Mouse (Mus musculus): ENCODE data around the gene Slc44a4. TPM values are rescaled to one million over a fixed set of nuclear protein-coding genes. Genes with fewer than 3 reads are reported as not detected.
"Not testable (repeated sequence)": the region's sequence is repeated elsewhere in the genome, so short reads cannot be mapped to it uniquely, and the experiment has no call there.

The Slc44a4 gene
- polyA plus RNA-seq, 1 experiment from 2014 or later = not detected

DNA sequence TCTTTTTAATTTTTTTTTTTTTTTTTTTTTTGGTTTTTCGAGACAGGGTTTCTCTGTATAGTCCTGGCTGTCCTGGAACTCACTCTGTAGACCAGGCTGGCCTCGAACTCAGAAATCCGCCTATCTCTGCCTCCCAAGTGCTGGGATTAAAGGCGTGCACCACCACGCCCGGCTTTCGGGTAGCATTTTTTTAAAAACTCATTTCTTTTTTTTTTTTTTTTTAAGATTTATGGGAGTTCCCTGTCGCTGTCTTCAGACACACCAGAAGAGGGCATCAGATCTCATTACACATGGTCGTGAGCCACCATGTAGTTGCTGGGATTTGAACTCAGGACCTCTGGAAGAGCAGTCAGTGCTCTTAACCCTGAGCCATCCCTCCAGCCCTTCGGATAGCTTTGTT lies 12.3 kb upstream of the Slc44a4 start:
- WGBS = 93% methylated on average over 9 of the region's 10 CpGs
- H3K4me2 ChIP-seq; H3K27ac ChIP-seq; ATAC-seq (ENCODE audit: low FRiP score); H3K9ac ChIP-seq; H3K27me3 ChIP-seq; H3K9me3 ChIP-seq; H3K4me3 ChIP-seq: not testable (repeated sequence)
- Histone ChIP-seq H3K4me1 (replicated peaks) (peaks cover 31% of the 10 kb centered on the region), H3K36me3 (peaks cover 57% of the 10 kb centered on the region)

DNA sequence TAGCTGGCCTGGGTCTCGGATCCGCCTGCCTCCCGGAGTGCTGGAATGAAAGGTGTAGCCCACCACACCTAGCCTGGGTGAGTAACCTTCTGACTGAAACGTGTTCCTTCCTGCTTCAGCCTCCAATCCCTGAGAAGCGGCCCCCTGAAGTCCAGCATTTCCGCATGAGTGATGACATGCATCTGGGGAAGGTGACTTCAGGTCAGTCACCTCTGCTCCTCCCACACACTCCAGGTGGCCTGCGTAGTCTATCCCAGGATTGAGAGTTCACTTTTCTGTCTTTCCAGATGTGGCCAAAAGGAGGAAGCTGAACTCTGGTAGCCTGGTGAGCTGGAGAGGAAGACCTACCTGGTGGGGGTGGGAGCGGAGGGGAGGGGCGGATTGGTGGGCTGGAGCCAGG lies 11.4 kb upstream of the Slc44a4 start:
- peaks cover 66% of the 10 kb centered on the region for H3K36me3 ChIP-seq
- no peak overlapping the region for H3K4me3 ChIP-seq
- no peak for ATAC-seq (ENCODE audit: low FRiP score)
- H3K4me2 ChIP-seq = no peak overlapping the region
- H3K27me3 ChIP-seq = no peaks in the 10 kb centered on the region
- WGBS = 94% methylated on average over 9 of the region's 9 CpGs
- H3K4me1 ChIP-seq (replicated peaks) = peaks cover 22% of the 10 kb centered on the region
- no peaks in the 10 kb centered on the region for H3K9me3 ChIP-seq
- no peak overlapping the region; the same call in 1 of the 2 replicates for H3K9ac ChIP-seq
- no peak overlapping the region for H3K27ac ChIP-seq

DNA sequence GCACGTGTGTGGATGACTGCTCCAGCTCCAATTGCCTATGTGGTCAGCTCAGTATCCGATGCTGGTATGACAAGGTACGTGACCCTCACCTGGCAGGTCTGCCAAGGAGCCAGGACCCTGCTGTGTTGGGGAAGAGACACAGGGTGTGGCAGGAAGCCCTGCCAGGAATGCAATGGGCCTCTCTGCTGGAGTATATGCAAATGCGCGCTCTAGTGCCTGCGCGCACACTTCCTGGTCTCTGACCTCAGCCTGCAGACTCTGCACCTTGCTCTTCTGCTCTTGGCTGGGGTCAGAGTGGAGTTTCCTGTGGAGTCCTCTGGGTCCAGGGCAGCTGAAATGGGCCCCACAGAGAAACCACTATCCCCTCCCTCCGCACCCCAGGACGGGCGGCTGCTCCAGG lies 3.3 kb upstream of the Slc44a4 start:
- Histone ChIP-seq H3K4me2 (no peak overlapping the region), H3K4me1 (replicated peaks) (no peaks in the 10 kb centered on the region), H3K4me3 (no peak overlapping the region), H3K9me3 (no peaks in the 10 kb centered on the region), H3K36me3 (peaks cover 82% of the 10 kb centered on the region), H3K27ac (no peak overlapping the region), H3K27me3 (no peaks in the 10 kb centered on the region), H3K9ac (no peak overlapping the region)
- WGBS = 89% methylated on average over 10 of the region's 10 CpGs
- ATAC-seq (ENCODE audit: low FRiP score) = no peak

DNA sequence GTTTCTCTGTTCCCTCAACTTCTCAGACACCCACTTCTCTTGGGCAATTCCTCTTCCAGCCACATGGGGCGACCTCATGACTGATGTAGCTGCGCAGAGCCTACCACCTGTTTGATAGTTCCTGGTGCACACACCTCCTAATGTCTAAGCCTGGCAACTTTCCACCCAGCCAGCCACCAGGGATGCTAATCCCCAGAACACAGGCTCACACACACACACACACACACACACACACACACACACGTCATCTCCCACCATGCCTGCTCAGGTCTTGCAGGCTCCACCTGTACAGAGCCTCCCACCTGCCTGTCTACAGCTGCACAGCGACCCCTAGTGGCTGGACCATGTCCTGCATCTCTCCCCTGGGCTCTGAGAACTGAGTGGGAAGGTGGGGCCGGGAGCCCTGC lies 2.3 kb upstream of the Slc44a4 start:
- no peaks in the 10 kb centered on the region for H3K27me3 ChIP-seq
- no peak overlapping the region for H3K9ac ChIP-seq
- no peaks in the 10 kb centered on the region for H3K9me3 ChIP-seq
- H3K4me1 ChIP-seq (replicated peaks) = no peaks in the 10 kb centered on the region
- H3K36me3 ChIP-seq = peaks cover 72% of the 10 kb centered on the region
- no peak overlapping the region for H3K27ac ChIP-seq
- WGBS = 39% methylated on average over 5 of the region's 5 CpGs
- no peak overlapping the region for H3K4me3 ChIP-seq
- no peak overlapping the region for H3K4me2 ChIP-seq
- ATAC-seq (ENCODE audit: low FRiP score) = peak; percentile 61

DNA sequence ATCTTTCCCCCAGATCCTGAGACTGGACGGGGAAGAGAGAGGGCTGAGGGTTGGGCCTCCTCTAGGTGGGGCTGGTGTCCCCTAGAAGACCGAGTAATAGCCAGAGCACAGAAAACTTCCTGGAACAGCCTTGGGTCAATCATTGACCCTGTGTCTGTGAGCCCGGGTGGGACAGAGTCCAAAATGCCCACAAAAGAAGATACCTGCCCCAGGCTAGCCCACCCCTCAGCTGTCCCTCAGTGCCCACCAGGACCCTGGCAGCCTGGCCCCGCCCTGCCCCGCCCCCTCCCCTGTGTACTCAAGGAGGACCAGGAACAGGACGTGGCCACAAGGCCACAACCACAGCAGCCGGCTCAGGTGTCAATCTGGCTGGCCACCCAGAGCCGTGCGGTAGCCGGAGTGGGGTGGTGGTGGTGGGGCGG lies 1.2 kb downstream of the Slc44a4 start:
- WGBS = 22% methylated on average over 10 of the region's 11 CpGs
- no peak for ATAC-seq (ENCODE audit: low FRiP score)

DNA sequence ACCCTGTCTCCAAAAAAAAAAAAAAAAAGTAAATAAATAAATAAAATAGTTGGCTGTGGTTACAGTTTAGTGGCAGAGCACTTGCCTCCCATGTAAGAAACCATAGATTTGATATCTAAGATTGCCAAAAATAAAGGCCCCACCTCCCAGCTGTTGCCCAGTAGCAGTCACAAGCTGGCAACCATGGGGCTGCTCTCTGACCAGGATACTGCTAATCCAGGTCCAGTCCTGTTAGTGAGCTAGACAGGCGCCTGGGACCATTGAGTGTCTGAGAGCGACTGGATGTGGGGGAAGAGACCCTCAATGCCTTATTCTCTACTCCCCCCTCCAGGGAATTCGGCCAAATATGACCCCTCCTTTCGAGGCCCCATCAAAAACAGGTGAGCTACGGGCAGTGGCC lies 2.0 kb downstream of the Slc44a4 start:
- Histone ChIP-seq H3K9ac (no peak overlapping the region), H3K36me3 (peaks cover 29% of the 10 kb centered on the region), H3K27ac (no peak overlapping the region), H3K4me3 (no peak overlapping the region), H3K27me3 (no peaks in the 10 kb centered on the region), H3K4me1 (replicated peaks) (no peaks in the 10 kb centered on the region), H3K4me2 (no peak overlapping the region), H3K9me3 (no peaks in the 10 kb centered on the region)
- 85% methylated on average over 5 of the region's 5 CpGs for WGBS
- ATAC-seq (ENCODE audit: low FRiP score) = no peak

More for the DNA sequence above, 1.2 kb downstream of the Slc44a4 start:
- Histone ChIP-seq H3K4me2 (no peak overlapping the region), H3K4me1 (replicated peaks) (no peaks in the 10 kb centered on the region), H3K36me3 (peaks cover 37% of the 10 kb centered on the region), H3K9ac (no peak overlapping the region), H3K4me3 (no peak overlapping the region), H3K9me3 (no peaks in the 10 kb centered on the region), H3K27ac (no peak overlapping the region), H3K27me3 (no peaks in the 10 kb centered on the region)

DNA sequence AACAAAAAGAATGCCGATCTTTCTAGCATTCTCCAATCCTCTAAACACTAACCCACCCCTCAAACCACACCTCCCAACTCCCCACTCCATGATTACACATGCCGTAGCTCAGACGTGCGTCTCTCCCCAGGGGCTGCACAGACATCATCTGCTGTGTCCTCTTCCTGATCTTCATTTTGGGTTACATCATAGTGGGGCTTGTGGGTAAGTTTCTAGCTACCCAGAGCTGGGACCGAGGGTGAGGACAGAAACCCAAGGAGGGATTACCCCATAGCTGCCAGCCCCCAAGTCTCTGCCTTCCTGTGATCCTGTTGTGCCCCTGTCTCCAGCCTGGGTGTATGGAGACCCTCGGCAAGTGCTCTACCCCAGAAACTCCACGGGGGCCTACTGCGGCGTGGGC lies 2.9 kb downstream of the Slc44a4 start:
- Histone ChIP-seq H3K36me3 (peaks cover 20% of the 10 kb centered on the region), H3K9ac (no peak overlapping the region), H3K4me1 (replicated peaks) (no peaks in the 10 kb centered on the region), H3K27ac (no peak overlapping the region), H3K4me2 (no peak overlapping the region), H3K9me3 (no peaks in the 10 kb centered on the region), H3K27me3 (no peaks in the 10 kb centered on the region), H3K4me3 (no peak overlapping the region)
- 80% methylated on average over 9 of the region's 9 CpGs for WGBS
- ATAC-seq (ENCODE audit: low FRiP score) = no peak

DNA sequence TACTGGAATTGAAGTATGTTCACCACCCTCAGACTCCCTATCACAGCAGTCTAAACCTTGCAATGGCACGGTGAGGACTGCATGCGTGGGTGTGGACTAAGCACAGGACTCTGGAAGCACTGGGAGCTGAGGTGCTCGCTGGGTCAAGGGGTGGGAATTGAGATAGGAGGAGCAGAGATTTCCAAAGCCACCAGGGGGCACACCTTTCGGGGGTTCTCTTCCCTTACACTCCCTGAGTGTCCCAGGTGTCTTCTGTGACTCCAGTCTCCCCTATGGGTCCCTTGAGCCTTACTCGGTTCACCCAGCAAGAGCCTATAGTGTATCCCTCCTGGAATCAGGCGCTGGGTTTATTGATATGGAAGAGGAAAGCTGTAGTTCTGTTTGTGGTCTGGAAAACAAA lies 8.7 kb downstream of the Slc44a4 start:
- WGBS = 51% methylated on average over 6 of the region's 6 CpGs
- H3K9ac ChIP-seq = no peak overlapping the region
- no peaks in the 10 kb centered on the region for H3K4me1 ChIP-seq (replicated peaks)
- no peak overlapping the region for H3K4me3 ChIP-seq
- ATAC-seq (ENCODE audit: low FRiP score) = no peak
- no peaks in the 10 kb centered on the region for H3K27me3 ChIP-seq
- H3K36me3 ChIP-seq = no peaks in the 10 kb centered on the region
- no peak overlapping the region for H3K4me2 ChIP-seq
- no peaks in the 10 kb centered on the region for H3K9me3 ChIP-seq
- H3K27ac ChIP-seq = no peak overlapping the region

DNA sequence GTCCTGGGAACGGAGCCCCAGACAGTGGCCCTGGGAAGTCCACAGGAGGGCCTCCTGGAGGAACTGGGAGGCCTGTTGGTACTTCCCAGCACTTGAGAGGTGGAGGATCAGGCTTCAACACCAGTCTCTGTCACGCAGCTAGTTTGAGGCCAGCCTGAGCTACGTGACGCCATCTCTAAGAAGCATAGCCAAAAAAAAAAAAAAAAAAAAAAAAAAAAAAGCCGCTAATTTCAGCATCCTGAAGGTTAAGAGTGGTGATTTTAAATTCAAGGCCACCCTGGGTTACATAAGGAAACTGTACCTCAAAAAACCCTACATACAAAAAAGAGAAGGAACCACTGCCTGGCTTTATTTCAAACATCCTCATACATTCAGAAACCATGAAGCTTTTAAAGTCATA lies 10.0 kb downstream of the Slc44a4 start:
- Histone ChIP-seq H3K4me3 (no peak overlapping the region), H3K4me2 (no peak overlapping the region), H3K27ac (no peak overlapping the region), H3K9ac (no peak overlapping the region), H3K9me3 (no peaks in the 10 kb centered on the region), H3K36me3 (no peaks in the 10 kb centered on the region), H3K27me3 (no peaks in the 10 kb centered on the region), H3K4me1 (replicated peaks) (no peaks in the 10 kb centered on the region)
- WGBS = 87% methylated on average over 4 of the region's 5 CpGs
- ATAC-seq (ENCODE audit: low FRiP score) = no peak

DNA sequence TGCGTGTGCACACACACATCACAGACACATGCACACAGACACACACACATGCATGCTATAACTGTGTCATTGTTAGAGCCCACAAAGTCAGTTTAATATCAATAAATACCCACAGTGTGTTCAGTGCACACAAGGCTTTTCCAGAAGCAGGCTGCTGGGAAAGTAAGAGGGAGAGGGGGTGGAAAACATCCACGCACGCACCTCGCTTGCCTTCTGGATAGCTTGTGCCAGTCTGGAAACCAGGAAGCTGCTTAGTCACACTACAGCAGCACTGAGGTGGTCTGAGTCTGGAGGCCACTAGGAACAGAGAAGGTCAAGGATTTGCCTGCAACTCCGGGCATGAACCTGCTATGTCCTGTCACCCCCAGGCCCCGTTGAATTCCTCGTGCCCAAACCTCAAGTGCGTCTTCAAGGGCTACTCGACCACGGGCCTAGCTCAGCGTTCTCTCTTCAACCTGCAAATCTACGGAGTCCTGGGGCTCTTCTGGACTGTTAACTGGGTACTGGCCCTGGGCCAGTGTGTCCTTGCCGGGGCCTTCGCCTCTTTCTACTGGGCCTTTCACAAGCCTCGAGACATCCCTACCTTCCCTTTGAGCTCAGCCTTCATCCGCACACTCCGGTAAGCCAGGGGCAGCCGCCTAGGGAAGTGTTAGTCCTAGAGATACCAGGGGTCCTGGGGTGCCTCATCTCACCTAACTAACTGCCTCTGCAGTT lies 13.2 kb downstream of the Slc44a4 start:
- ATAC-seq (ENCODE audit: low FRiP score) = no peak
- Histone ChIP-seq H3K9me3 (no peaks in the 10 kb centered on the region), H3K4me3 (no peak overlapping the region), H3K27me3 (no peaks in the 10 kb centered on the region), H3K4me1 (replicated peaks) (peaks cover 11% of the 10 kb centered on the region), H3K4me2 (no peak overlapping the region), H3K9ac (no peak overlapping the region), H3K36me3 (no peaks in the 10 kb centered on the region), H3K27ac (no peak overlapping the region)
- WGBS = 89% methylated on average over 18 of the region's 18 CpGs

DNA sequence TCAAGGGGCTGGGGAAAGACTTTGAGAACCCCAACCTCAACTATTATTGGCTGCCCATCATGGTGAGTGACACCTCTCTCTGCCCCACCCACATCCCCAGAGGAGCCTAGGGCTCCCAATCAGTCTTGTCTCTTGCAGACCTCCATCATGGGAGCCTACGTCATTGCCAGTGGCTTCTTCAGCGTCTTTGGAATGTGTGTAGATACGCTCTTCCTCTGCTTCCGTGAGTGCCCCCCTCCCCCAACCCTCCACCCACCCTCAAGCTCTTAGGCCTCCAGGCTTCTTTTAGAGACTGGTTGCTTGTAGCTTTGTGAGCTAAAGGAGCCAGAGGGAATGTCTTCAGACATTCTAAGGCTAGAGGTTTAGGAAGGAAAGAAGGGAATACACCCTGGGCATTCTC lies 14.6 kb downstream of the Slc44a4 start:
- Histone ChIP-seq H3K4me3 (no peak overlapping the region), H3K9me3 (no peaks in the 10 kb centered on the region), H3K9ac (no peak overlapping the region), H3K27me3 (0 out of 2 replicates have a peak, but pooled peaks cover 3% of the 10 kb centered on the region), H3K4me1 (replicated peaks) (peaks cover 15% of the 10 kb centered on the region), H3K27ac (no peak overlapping the region), H3K4me2 (no peak overlapping the region), H3K36me3 (peaks cover 7% of the 10 kb centered on the region)
- no peak for ATAC-seq (ENCODE audit: low FRiP score)
- 72% methylated on average over 4 of the region's 4 CpGs for WGBS

DNA sequence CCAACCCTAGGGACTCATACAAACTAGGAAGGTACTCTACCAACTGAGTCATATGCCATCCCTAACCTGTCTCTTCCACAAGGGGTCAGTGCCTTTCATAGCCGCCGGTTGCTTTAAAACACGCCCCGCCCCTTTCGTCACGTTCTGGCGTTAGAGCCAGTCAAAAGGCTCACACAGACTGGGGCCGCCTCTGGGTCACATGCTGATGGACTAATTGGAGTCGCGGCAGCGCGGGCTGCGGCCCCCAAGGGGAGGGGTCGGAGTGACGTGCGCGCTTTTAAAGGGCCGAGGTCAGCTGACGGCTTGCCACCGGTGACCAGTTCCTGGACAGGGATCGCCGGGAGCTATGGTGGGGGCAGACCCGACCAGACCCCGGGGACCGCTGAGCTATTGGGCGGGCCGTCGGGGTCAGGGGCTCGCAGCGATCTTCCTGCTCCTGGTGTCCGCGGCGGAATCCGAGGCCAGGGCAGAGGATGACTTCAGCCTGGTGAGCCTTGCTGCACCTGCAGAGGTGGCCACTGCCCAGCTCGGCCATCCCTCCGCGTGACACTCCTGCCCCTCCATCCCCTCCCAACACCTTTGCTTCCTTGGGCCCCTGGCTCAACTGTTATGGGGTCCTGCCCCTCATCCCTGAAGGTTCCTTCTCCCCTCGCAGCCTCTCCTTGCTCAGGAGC lies 16.9 kb downstream of the Slc44a4 start, which contains the start of gene Neu1:
TSS of gene Neu1 (plus strand) at position 193 of the 674 bp plus-strand sequence.
- peak within 1 kb of the TSS; percentile 83 for H3K4me3 ChIP-seq
- under 1% methylated on average over 31 of the region's 38 CpGs for WGBS
- ATAC-seq (ENCODE audit: low FRiP score) = peak; percentile 97

DNA sequence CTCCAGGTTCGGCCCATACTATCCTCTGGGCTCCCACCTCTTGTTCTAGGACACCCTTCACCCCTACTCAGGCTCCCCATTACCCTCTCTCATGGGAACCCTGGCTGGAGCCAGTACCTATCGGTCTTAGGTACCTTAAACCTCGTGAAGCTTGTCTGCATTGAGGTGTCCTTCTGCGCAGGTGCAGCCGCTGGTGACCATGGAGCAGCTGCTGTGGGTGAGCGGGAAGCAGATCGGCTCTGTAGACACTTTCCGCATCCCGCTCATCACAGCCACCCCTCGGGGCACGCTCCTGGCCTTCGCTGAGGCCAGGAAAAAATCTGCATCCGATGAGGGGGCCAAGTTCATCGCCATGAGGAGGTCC lies 17.5 kb downstream of the Slc44a4 start:
- peak overlapping the region; percentile 79 for H3K27ac ChIP-seq
- peak overlapping the region; percentile 94 for H3K9ac ChIP-seq
- WGBS = 10% methylated on average over 14 of the region's 14 CpGs
- H3K4me1 ChIP-seq (replicated peaks) = peaks cover 15% of the 10 kb centered on the region
- peak overlapping the region; percentile 99 for H3K4me2 ChIP-seq
- H3K4me3 ChIP-seq = peak overlapping the region; percentile 83
- H3K36me3 ChIP-seq = peaks cover 31% of the 10 kb centered on the region
- H3K27me3 ChIP-seq = 0 out of 2 replicates have a peak, but pooled peaks cover 3% of the 10 kb centered on the region
- H3K9me3 ChIP-seq = no peaks in the 10 kb centered on the region
- no peak; the same call in 1 of the 2 replicates for ATAC-seq (ENCODE audit: low FRiP score)

More for the DNA sequence above, 16.9 kb downstream of the Slc44a4 start, which contains the start of gene Neu1:
- H3K9ac ChIP-seq = peak within 1 kb of the TSS; percentile 94
- H3K4me2 ChIP-seq = peak within 1 kb of the TSS; percentile 99
- H3K4me1 ChIP-seq (replicated peaks) = peaks cover 15% of the 10 kb centered on the region
- H3K36me3 ChIP-seq = peaks cover 29% of the 10 kb centered on the region
- no peaks in the 10 kb centered on the region for H3K9me3 ChIP-seq
- 0 out of 2 replicates have a peak, but pooled peaks cover 3% of the 10 kb centered on the region for H3K27me3 ChIP-seq
- H3K27ac ChIP-seq = peak within 1 kb of the TSS; percentile 79

All from hindbrain, embryonic 13.5 days (tissue).